Mouse (Mus musculus): ENCODE results near the gene Saal1.

DNA sequence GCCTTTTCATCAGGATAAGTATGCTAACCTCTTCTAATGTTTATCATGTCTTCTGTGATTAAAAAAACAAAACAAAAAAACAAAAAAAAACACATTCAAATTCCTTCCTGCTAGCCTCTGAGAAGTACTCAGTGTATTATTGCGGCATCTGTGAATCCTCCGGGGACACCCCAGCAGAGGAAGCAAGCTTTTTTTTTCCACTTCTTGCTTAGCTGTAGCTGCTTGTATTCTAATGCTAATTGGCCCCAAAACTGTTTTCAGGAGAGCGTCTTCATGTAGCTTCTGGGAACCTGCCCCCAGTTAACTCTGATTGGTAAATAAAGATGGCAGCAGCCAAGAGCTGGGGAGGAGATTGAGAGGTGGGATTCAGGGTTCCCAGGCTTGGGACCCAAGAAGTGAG, 38.0 kb upstream of the Saal1 start:
- TF ChIP-seq POLR2A (IDR thresholded peaks at IDR 0.05; ENCODE audit: extremely low read depth, insufficient read depth, low read length) (no peak), CTCF (IDR thresholded peaks at IDR 0.05; ENCODE audit: extremely low read depth, insufficient read depth, low read length) (no peak)

Measured in cortical plate, adult 2 months (tissue).